Mouse (Mus musculus) embryo, embryonic 9.5 days (tissue): ENCODE measurements around the gene Slc35d1.

Source experiments
- DNase-seq: peaks from one replicate; pipeline ENCODE4 v3.0.0-alpha.2; 2017; ENCODE audit errors: extremely low spot score

Gene Slc35d1

GRCm38 (mm10) chr4:103214925-103215820 lies at the start of gene Slc35d1:
Gene Slc35d1, minus strand, starts transcription at chr4:103215164.
- DNase-seq = peak; percentile 87

- peak; percentile 34 for DNase-seq
Measured at GRCm38 (mm10) chr4:103263812-103264396, 48.9 kb upstream of the Slc35d1 start.

GRCm38 (mm10) chr4:103263378-103263777 lies 48.4 kb upstream of the Slc35d1 start:
- no peak for DNase-seq

GRCm38 (mm10) chr4:103258817-103259216 lies 43.9 kb upstream of the Slc35d1 start:
- DNase-seq = no peak

- no peak for DNase-seq
Measured at GRCm38 (mm10) chr4:103253846-103254245, 38.9 kb upstream of the Slc35d1 start.

GRCm38 (mm10) chr4:103249436-103250085 lies 34.6 kb upstream of the Slc35d1 start:
- DNase-seq = no peak

- DNase-seq = no peak
Measured at GRCm38 (mm10) chr4:103247813-103248212, 32.8 kb upstream of the Slc35d1 start.

- DNase-seq = no peak
Measured at GRCm38 (mm10) chr4:103247249-103247648, 32.3 kb upstream of the Slc35d1 start.

GRCm38 (mm10) chr4:103232156-103232555 lies 17.2 kb upstream of the Slc35d1 start:
- DNase-seq = no peak

GRCm38 (mm10) chr4:103222854-103223253 lies 7.9 kb upstream of the Slc35d1 start:
- no peak for DNase-seq

- DNase-seq = no peak
Measured at GRCm38 (mm10) chr4:103221789-103222188, 6.8 kb upstream of the Slc35d1 start.

GRCm38 (mm10) chr4:103219011-103219410 lies 4.0 kb upstream of the Slc35d1 start:
- no peak for DNase-seq

- DNase-seq = no peak
Measured at GRCm38 (mm10) chr4:103216046-103216445, 1.1 kb upstream of the Slc35d1 start.

- peak; percentile 75 for DNase-seq
Measured at GRCm38 (mm10) chr4:103214498-103214924, 453 bp downstream of the Slc35d1 start.

- DNase-seq = peak; percentile 17
Measured at GRCm38 (mm10) chr4:103213859-103214497, 986 bp downstream of the Slc35d1 start.

- no peak for DNase-seq
Measured at GRCm38 (mm10) chr4:103208553-103208952, 6.4 kb downstream of the Slc35d1 start.

- no peak for DNase-seq
Measured at GRCm38 (mm10) chr4:103203646-103204045, 11.3 kb downstream of the Slc35d1 start.

- no peak for DNase-seq
Measured at GRCm38 (mm10) chr4:103200046-103200445, 14.9 kb downstream of the Slc35d1 start.

- DNase-seq = no peak
Measured at GRCm38 (mm10) chr4:103199086-103199485, 15.9 kb downstream of the Slc35d1 start.

GRCm38 (mm10) chr4:103197401-103197800 lies 17.6 kb downstream of the Slc35d1 start:
- DNase-seq = no peak

- no peak for DNase-seq
Measured at GRCm38 (mm10) chr4:103192421-103192820, 22.5 kb downstream of the Slc35d1 start.
